Mouse (Mus musculus): ENCODE measurements around the gene Tll2. TPM values are rescaled to one million over a fixed set of nuclear protein-coding genes. Genes with fewer than 3 reads are reported as not detected.

Gene Tll2
- polyA plus RNA-seq, 2 experiments, result not detected

DNA sequence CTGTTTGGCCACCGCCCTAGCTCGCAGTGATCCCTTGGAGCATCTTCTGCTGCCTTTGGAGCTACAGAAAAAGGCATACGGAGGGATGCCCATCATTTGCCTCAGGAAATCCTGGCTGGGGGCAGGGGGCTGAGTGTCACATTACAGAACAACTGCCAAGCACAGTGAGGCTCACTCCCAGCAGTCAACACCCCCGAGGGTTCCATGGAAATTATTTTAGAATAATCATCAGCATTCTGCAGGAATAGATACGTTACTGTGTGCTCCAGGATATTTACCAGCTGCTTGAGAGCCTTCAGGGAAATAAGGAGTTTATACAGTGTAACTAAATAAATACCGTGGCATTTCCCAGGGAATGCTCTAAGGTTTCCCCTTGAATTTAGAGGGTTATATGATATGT lies 88.3 kb downstream of the Tll2 start:
- Histone ChIP-seq H3K36me3 (replicated peaks; ENCODE audit: control insufficient read depth, insufficient read depth, low read depth) (no peaks in the 10 kb centered on the region), H3K4me1 (replicated peaks; ENCODE audit: control insufficient read depth in 2 of 2, insufficient read depth in 2 of 2, low read length in 1 of 2) (no peaks in the 10 kb centered on the region), H3K9ac (replicated peaks) (no peak overlapping the region), H3K27ac (no peak overlapping the region), H3K9me3 (ENCODE audit: control insufficient read depth, low read length) (no peaks in the 10 kb centered on the region), H3K4me3 (ENCODE audit: insufficient read depth in 1 of 2, low read depth in 2 of 2, low read length in 2 of 2) (no peak overlapping the region), H3K4me2 (ENCODE audit: low read depth) (no peak overlapping the region), H3K27me3 (ENCODE audit: control insufficient read depth, insufficient read depth, low read length) (no peaks in the 10 kb centered on the region)
- DNase-seq (ENCODE audit: low read depth in 3 of 3, low spot score in 3 of 3) (no peak), ATAC-seq (ENCODE audit: insufficient read depth) (no peak)
- no peak for TF ChIP-seq EP300 (IDR thresholded peaks at IDR 0.05; ENCODE audit: low read depth)
- 46% methylated on average over 6 of the region's 6 CpGs for WGBS (ENCODE audit: insufficient replicate concordance)

DNA sequence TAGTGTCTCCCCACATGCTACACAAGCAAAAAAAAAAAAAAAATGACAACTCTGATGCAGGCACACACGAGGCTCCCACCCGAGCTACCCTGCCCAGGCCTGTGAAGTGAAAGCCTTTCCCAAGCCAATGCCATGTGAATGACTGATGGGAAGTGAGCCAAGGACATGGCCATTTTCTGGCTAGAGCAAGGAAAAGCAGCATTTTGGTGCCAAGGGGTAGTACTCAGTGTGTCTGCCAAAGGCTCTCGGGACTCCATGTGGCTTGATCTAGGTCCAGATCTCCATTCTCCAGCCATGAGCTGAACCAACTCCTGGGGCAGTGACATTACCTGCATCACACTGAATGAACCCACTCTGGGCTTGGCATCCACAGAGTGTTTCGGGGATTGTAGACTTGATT lies 89.3 kb downstream of the Tll2 start:
- ATAC-seq (ENCODE audit: insufficient read depth) (no peak), DNase-seq (ENCODE audit: low read depth in 3 of 3, low spot score in 3 of 3) (no peak)
- TF ChIP-seq CTCF (IDR thresholded peaks at IDR 0.05; ENCODE audit: low read depth) (no peak), EP300 (IDR thresholded peaks at IDR 0.05; ENCODE audit: low read depth) (no peak)
- Histone ChIP-seq H3K9me3 (ENCODE audit: control insufficient read depth, low read length) (no peaks in the 10 kb centered on the region), H3K9ac (replicated peaks) (no peak overlapping the region), H3K36me3 (replicated peaks; ENCODE audit: control insufficient read depth, insufficient read depth, low read depth) (no peaks in the 10 kb centered on the region), H3K4me2 (ENCODE audit: low read depth) (no peak overlapping the region), H3K27ac (no peak overlapping the region), H3K4me1 (replicated peaks; ENCODE audit: control insufficient read depth in 2 of 2, insufficient read depth in 2 of 2, low read length in 1 of 2) (no peaks in the 10 kb centered on the region), H3K27me3 (ENCODE audit: control insufficient read depth, insufficient read depth, low read length) (peaks cover 2% of the 10 kb centered on the region; the same call in 1 of the 2 replicates), H3K4me3 (ENCODE audit: insufficient read depth in 1 of 2, low read depth in 2 of 2, low read length in 2 of 2) (no peak overlapping the region)
- WGBS (ENCODE audit: insufficient replicate concordance), result 61% methylated on average over 4 of the region's 4 CpGs

DNA sequence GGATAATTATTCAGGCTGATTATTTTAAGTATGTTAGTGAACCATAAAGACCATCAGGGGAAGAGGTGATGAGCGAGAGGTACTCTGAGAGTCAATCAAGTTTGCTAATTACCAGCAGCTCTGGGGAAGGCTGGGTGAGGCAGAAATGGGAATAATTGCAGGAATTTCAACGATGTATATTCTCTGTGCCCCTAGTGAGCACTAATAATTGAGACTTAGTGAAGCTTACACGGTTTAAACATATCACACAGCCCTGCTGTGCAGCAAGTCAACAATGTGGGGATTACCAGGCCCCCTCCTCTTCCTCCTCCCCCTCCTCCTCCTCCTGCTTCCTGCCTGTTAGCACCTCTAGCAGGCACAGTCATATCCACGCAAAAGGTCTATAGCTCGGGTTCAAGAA lies 92.0 kb downstream of the Tll2 start:
- no peak overlapping the region for H3K9ac ChIP-seq (replicated peaks)
- no peak overlapping the region for H3K4me3 ChIP-seq (ENCODE audit: insufficient read depth in 1 of 2, low read depth in 2 of 2, low read length in 2 of 2)
- TF ChIP-seq EP300 (IDR thresholded peaks at IDR 0.05; ENCODE audit: low read depth), result no peak
- TF ChIP-seq CTCF (IDR thresholded peaks at IDR 0.05; ENCODE audit: low read depth), result no peak
- peaks cover 2% of the 10 kb centered on the region; the same call in 1 of the 2 replicates for H3K27me3 ChIP-seq (ENCODE audit: control insufficient read depth, insufficient read depth, low read length)
- H3K27ac ChIP-seq, result no peak overlapping the region
- no peak overlapping the region for H3K4me2 ChIP-seq (ENCODE audit: low read depth)
- ATAC-seq (ENCODE audit: insufficient read depth), result no peak
- 28% methylated on average over 5 of the region's 5 CpGs for WGBS (ENCODE audit: insufficient replicate concordance)
- H3K36me3 ChIP-seq (replicated peaks; ENCODE audit: control insufficient read depth, insufficient read depth, low read depth), result no peaks in the 10 kb centered on the region
- DNase-seq (ENCODE audit: low read depth in 3 of 3, low spot score in 3 of 3), result no peak
- no peaks in the 10 kb centered on the region for H3K4me1 ChIP-seq (replicated peaks; ENCODE audit: control insufficient read depth in 2 of 2, insufficient read depth in 2 of 2, low read length in 1 of 2)
- no peaks in the 10 kb centered on the region for H3K9me3 ChIP-seq (ENCODE audit: control insufficient read depth, low read length)

DNA sequence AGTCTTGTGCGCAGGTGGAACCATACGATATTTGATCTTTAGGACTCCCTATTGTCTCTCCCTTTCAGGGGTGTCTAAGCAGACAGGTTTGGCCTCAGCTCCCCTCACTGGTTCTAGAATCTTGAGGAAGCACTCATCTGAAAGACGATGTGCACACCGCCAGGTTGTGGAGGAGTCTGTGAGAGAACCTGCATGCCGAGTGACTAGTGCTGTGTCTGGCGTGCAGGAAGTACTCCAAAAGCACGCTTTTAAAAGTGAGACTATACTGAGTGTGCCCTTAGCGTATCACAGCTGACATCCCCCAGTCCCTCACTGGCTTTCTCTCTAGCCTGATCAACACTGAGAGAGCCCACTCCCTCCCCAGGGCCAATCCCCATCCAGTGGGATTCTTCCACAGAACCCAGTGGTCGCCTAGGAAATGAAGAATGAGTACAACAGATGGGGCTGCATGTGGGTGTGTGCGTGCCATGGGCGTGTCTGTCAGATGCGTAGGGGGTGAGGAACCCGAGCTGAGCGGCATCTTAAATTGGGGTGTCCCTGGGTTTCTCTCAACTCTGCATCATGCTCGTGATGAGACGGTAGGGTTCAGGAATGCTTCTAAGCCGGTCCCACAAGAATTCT lies 92.6 kb downstream of the Tll2 start:
- Histone ChIP-seq H3K27me3 (ENCODE audit: control insufficient read depth, insufficient read depth, low read length) (peaks cover 2% of the 10 kb centered on the region; the same call in 1 of the 2 replicates), H3K27ac (no peak overlapping the region), H3K9ac (replicated peaks) (no peak overlapping the region), H3K4me1 (replicated peaks; ENCODE audit: control insufficient read depth in 2 of 2, insufficient read depth in 2 of 2, low read length in 1 of 2) (no peaks in the 10 kb centered on the region), H3K4me3 (ENCODE audit: insufficient read depth in 1 of 2, low read depth in 2 of 2, low read length in 2 of 2) (no peak overlapping the region), H3K4me2 (ENCODE audit: low read depth) (no peak overlapping the region), H3K9me3 (ENCODE audit: control insufficient read depth, low read length) (no peaks in the 10 kb centered on the region), H3K36me3 (replicated peaks; ENCODE audit: control insufficient read depth, insufficient read depth, low read depth) (no peaks in the 10 kb centered on the region)
- ATAC-seq (ENCODE audit: insufficient read depth) (no peak), DNase-seq (ENCODE audit: low read depth in 3 of 3, low spot score in 3 of 3) (no peak)
- no peak for TF ChIP-seq CTCF (IDR thresholded peaks at IDR 0.05; ENCODE audit: low read depth)
- TF ChIP-seq EP300 (IDR thresholded peaks at IDR 0.05; ENCODE audit: low read depth), result no peak
- 65% methylated on average over 17 of the region's 17 CpGs for WGBS (ENCODE audit: insufficient replicate concordance)

DNA sequence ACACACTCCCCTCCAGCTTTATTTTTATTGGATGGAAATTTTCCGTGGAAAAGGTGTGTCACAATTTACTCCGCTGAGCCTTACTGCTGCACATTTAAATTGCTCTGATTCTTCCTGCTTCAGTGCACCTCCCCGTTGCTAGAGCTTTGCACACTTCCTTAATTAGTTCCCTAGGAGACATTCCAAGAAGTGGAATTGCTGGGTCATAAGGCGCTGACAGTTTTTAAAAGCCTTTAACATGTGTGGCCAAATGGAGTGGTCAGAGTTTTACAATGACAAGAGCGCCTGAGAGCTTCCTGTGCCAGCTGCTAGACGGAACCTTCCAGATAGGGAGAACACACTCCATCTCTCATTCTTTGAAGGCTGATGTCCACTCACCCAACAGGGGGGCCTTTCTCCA lies 94.0 kb downstream of the Tll2 start:
- H3K27me3 ChIP-seq (ENCODE audit: control insufficient read depth, insufficient read depth, low read length), result peaks cover 2% of the 10 kb centered on the region; the same call in 1 of the 2 replicates
- no peaks in the 10 kb centered on the region for H3K9me3 ChIP-seq (ENCODE audit: control insufficient read depth, low read length)
- no peak overlapping the region for H3K9ac ChIP-seq (replicated peaks)
- ATAC-seq (ENCODE audit: insufficient read depth) (no peak), DNase-seq (ENCODE audit: low read depth in 3 of 3, low spot score in 3 of 3) (no peak)
- H3K4me1 ChIP-seq (replicated peaks; ENCODE audit: control insufficient read depth in 2 of 2, insufficient read depth in 2 of 2, low read length in 1 of 2), result no peaks in the 10 kb centered on the region
- H3K27ac ChIP-seq, result no peak overlapping the region
- TF ChIP-seq EP300 (IDR thresholded peaks at IDR 0.05; ENCODE audit: low read depth) (no peak), CTCF (IDR thresholded peaks at IDR 0.05; ENCODE audit: low read depth) (no peak)
- H3K4me2 ChIP-seq (ENCODE audit: low read depth), result no peak overlapping the region
- no peaks in the 10 kb centered on the region for H3K36me3 ChIP-seq (replicated peaks; ENCODE audit: control insufficient read depth, insufficient read depth, low read depth)
- H3K4me3 ChIP-seq (ENCODE audit: insufficient read depth in 1 of 2, low read depth in 2 of 2, low read length in 2 of 2), result no peak overlapping the region
- WGBS (ENCODE audit: insufficient replicate concordance), result 30% methylated on average over 6 of the region's 6 CpGs
